Mouse (Mus musculus) thymus, postnatal 4 days (tissue): ENCODE measurements around the gene Gm10518.
"Not testable (repeated sequence)": the region's sequence is repeated elsewhere in the genome, so short reads cannot be mapped to it uniquely, and the experiment has no call there.

Experiments used
- DNase-seq: peaks from one replicate; pipeline ENCODE4 v3.0.0; 2021

Gene Gm10518

GRCm38 (mm10) chr1:179802610-179803512 lies at the start of gene Gm10518:
TSS of gene Gm10518 (plus strand) at chr1:179803376.
- DNase-seq = peak; percentile 71

GRCm38 (mm10) chr1:179756477-179756876 lies 46.7 kb upstream of the Gm10518 start:
- no peak for DNase-seq

GRCm38 (mm10) chr1:179760086-179760485 lies 43.1 kb upstream of the Gm10518 start:
- no peak for DNase-seq

DNA sequence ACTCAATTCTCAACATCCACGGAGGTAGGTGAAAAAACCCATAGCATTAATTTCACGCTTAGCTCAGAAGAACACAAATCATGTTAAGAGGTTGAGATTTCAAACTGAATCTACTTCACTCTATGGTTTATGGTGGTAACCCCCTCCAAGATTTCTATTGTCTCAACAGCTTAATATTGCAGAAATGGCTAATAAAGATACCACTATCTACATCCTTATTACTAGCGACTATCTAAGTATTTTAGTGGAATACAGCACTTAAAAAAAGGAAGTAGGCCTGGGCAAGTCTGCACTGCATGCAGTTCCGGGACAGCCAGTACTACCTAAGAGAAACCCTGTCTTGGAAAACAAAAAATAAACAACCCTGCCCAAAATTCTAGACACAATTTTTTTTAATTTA lies 42.6 kb upstream of the Gm10518 start:
- no peak for DNase-seq

DNA sequence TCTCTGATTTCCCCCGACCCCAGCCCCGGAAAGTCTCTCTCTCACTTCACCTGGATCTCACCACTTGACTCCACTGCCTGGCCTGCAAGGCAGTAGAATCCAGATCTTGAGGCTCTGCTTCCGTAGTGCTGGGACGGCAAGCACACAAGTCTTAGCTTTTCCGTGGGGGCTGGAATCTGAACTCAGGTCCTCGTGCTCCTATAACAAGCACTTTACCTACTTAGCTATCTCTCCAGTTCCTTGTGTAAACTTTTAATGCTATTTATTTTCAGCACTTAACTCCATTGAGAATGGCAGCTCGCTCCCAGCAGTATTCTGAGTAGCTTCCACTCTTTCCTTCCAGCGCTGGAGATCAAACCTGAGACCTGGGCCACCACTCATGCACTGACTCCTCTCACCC lies 26.3 kb upstream of the Gm10518 start:
- no peak for DNase-seq

- no peak for DNase-seq
Observed at GRCm38 (mm10) chr1:179784098-179784497, 19.1 kb upstream of the Gm10518 start.

DNA sequence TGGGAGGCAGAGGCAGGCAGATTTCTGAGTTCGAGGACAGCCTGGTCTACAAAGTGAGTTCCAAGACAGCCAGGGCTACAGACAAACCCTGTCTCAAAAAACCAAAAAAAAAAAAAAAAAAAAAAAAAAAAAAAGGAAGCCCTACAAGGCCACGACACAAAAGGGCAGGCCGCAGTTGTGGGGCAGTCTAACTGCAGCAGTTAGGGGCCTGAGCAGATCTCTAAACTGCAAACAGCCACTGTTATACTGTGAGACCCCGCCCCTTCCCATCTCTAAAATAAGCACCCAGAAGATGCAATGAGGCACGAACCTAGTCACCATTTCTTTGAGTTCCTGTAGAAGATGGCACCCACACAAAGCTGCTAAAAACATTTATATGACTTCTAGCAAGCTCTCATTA lies 17.7 kb upstream of the Gm10518 start:
- DNase-seq = no peak

DNA sequence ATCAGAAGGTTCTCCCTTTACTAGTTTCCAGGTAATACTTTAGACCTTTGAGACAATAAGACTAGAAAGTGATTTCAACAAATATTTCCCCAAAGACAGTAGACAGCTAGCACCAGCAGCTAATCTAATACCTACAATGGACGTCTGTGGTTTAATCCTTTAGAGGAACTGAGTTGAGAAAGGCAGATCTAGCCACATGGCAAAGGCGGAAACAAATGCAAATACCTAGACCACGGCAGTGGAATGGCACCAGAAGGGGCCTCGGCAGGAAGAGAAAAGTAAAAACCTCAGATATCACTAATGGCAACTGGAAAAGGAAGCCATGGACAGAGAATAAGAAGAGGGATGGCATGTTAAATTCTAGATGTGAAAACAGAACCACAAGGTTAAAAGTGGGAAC lies 15.9 kb upstream of the Gm10518 start:
- DNase-seq = no peak

DNA sequence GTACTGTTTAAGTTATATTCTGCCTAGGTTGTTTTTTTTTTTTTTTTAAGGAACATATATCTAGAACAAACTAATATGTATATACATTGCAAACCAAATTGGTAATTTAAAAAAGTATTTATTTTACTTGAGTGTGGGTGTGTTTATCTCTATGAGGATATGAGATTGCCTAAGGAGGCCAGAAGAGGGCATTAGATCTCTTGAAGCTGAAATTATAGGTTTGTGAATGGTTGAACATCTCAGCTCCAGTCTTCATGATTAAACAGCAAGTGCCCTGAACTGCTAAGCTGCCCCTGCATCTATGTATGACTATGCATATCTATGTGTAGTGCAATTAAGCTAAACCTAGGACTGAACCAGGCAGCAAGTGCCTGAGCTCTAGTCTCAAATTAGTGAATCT lies 4.4 kb upstream of the Gm10518 start:
- DNase-seq = no peak

DNA sequence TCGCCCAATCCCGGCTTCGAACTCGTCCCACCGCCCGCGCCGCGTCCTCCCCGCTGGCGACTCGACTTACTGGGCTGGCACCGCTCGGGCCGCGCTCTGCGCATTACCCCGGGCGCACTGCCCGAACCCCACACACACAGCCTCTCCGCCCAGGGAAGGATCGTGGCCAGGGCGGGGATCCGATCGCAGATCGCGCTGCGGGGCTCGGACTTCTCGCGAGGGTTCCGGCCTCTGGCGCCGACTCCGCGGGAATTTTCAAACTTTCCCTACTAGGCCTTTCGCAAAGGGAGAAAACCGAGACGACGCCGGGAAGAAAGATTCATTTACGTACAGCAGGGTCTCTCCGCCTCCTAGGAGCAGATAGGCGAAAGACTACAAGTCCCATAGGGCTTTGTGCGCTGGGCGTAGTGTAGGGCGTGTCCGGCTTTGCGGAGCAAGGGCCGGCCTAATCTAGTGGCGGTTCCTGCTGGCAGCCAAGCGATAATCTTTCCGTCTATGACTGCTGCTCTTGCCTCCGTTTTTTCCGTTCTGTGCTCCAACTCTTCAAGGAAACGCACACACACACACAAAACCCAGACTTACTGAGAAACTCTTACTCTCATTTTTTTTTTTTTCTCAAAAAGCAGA lies 450 bp downstream of the Gm10518 start, which contains the start of gene Ahctf1:
TSS of gene Ahctf1 (minus strand) at position 168 of the 627 bp plus-strand sequence.
- DNase-seq = peak; percentile 95

GRCm38 (mm10) chr1:179804140-179804881 lies 1.1 kb downstream of the Gm10518 start:
- DNase-seq = no peak

GRCm38 (mm10) chr1:179805751-179806150 lies 2.6 kb downstream of the Gm10518 start:
- no peak for DNase-seq

GRCm38 (mm10) chr1:179807468-179807867 lies 4.3 kb downstream of the Gm10518 start:
- no peak for DNase-seq

DNA sequence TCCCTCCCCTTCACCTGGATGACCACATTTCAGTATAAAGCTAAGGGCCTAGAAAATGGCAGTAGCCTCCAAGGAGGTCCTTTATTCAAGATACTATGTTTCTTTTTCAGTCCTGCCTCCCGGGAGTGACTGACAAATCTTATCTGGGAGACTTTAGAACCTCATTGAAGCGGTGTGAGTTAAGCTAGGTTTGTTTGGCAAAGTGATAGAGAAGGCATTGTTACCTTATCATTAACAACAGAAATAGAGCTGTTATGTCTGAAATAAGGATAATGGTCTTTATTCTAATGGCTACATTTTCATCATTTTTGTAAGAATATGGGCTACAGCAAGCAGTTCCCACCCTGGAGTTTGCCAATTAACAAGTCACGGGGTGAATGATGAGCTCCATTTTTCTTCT lies 5.1 kb downstream of the Gm10518 start:
- no peak for DNase-seq

DNA sequence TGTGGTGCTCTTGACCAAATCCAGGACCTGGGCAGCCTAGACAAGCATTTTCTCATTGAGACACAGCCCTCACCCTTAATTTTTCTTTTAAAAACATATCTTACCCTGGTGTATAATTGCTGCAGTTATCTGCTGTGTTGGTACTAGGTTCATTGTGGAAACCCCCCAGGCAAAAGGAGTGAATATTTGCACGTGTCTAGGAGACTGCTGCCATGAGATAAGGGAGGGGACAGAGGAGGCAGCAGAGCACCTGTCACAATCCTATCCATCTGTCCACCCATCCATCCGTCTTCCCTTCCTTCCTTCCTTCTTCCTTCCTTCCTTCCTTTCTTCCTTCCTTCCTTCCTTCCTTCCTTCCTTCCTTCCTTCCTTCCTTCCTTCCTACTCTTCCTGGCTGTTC lies 10.2 kb downstream of the Gm10518 start:
- DNase-seq = no peak

DNA sequence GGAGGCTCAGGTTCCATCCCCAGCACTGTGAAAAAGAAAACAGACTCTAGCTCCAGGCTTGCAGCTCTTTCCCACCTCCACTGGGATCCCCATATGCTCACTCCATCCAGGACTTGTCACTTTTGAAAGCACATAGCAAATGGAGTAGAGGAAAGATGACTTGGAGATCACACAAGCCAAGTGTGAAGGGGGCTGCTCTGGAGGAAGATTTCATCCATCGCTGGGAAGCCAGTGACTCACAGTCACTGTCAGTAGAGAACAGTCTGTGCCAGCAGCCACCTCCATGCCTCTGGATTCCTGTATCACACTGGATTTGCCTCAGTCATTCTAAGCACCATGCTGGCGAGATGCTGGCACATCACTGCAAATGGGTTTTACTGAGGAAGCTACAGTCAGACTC lies 11.4 kb downstream of the Gm10518 start:
- no peak for DNase-seq

DNA sequence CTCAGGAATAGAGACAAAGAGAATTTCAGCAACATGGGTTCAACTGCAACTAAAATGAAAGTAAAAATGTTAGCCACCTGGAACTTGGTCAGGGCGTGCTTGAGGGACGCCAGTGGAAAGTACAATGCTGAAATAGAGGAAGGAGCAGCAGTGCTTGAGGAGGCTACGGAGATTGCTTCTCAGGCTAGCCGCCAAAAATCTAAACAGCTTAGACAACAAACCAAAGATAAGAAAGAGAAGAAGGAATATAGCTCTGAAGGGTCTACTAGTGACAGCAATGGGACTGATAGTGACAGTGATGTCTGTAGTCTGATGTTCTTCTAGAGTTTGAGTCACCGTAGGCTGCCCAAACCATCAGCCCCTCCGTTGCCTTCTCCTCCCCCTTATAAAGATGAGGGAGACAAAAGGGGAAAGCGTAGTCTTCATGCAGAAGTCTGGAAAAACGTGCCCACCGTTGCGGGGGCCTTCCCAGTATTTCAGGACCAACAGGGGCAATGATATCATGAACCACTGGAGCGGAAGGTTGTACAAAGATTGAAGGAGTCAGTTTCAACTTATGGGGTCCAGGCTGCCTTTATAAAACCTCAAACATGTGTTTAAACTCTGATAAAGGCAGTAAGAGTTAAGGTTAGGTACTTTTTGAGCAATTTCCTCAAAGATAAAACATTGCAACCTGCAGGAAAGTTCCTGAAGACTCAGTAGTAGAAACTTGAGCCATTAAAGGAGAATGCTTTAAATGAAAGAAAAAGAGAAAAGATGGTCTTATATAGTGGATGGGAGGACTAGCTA lies 15.5 kb downstream of the Gm10518 start:
- not testable (repeated sequence) for DNase-seq

- no peak for DNase-seq
Observed at GRCm38 (mm10) chr1:179824549-179824948, 21.4 kb downstream of the Gm10518 start.

- no peak for DNase-seq
Observed at GRCm38 (mm10) chr1:179828051-179828450, 24.9 kb downstream of the Gm10518 start.

DNA sequence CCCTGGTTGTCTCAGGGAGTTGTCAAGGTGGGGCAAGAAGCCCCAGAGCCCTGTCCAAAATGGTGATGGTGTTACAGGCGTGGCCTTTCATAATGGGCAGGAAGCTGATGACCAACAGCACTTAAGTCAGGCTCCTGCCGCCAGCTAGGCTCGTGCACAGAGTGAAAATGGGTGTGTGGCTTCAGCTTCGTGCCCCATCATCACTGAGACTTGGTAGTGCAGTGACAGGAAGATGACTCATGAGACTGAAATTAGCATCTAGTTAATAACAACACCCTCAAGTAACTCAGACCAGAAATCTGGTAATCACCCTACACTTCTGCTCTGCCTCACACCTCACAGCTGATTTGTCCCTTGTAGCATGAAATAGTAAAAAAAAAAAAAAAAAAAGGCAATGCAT lies 25.7 kb downstream of the Gm10518 start:
- no peak for DNase-seq

GRCm38 (mm10) chr1:179832710-179833240 lies 29.6 kb downstream of the Gm10518 start:
- no peak for DNase-seq

- no peak for DNase-seq
Observed at GRCm38 (mm10) chr1:179833596-179833995, 30.4 kb downstream of the Gm10518 start.
